Mouse (Mus musculus) thymus, adult 2 months (tissue): Measurements from ENCODE around the gene Myo18a.

Experiments used
- CTCF ChIP-seq: fragments of 200-500 bp; IDR thresholded peaks from 2 replicates; pipeline ENCODE4 v1.5.1; 2012; ENCODE audit warnings: mild to moderate bottlenecking, control low read depth, low read length, moderate library complexity, borderline replicate concordance; ENCODE audit not compliant: control insufficient read depth, poor library complexity, insufficient read depth; ENCODE audit errors: extremely low read depth
- POLR2A ChIP-seq: fragments of 200-500 bp; IDR thresholded peaks from 2 replicates; pipeline ENCODE4 v1.6.1; 2012; ENCODE audit warnings: mild to moderate bottlenecking, low read length, control low read depth, moderate library complexity; ENCODE audit not compliant: control insufficient read depth, poor library complexity, insufficient read depth; ENCODE audit errors: extremely low read depth

DNA sequence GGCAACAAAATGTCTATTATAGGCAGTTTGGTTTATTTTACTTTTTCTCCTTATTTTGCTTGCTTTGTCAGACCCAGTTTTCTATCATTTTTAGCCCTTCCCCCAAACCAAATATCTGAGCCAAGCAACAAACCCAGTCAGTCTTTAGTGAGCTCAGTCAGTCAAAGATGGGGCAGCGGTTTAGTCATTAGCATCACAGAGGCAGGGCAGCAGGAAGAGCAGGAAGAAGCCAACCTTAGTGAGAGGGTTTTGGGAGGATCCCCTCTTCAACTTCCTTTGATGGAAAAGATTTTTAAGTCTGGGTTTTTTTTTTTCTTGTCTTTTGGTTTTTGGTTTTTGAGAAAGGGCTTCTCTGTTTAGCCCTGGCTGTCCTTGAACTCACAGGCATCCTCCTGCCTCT, 141.7 kb downstream of the Myo18a start:
- TF ChIP-seq CTCF (no peak), POLR2A (no peak)
